Mouse (Mus musculus) E14TG2a.4 (cell line): ENCODE data around the gene Mmp28.
A peak's percentile ranks its signal among the peaks of the same experiment; 100 is the strongest.

ENCODE experiments used
- H3K27me3 ChIP-seq: 2 replicates; pipeline ENCODE4 v1.6.1; 2014; ENCODE audit warnings: low read length, control low read depth; ENCODE audit not compliant: insufficient read depth
- H3K36me3 ChIP-seq: 2 replicates; pipeline ENCODE4 v1.6.1; 2014; ENCODE audit warnings: low read length, control low read depth; ENCODE audit not compliant: insufficient read depth
- H3K4me1 ChIP-seq: replicated peaks from 2 replicates; pipeline ENCODE4 v1.6.1; 2014; ENCODE audit warnings: low read depth, low read length, control low read depth
- H3K4me3 ChIP-seq: replicated peaks from 2 replicates; pipeline ENCODE4 v1.5.1; 2014; ENCODE audit warnings: mild to moderate bottlenecking, low read length
- H3K9me3 ChIP-seq: 2 replicates; pipeline ENCODE4 v1.6.1; 2014; ENCODE audit warnings: low read length, control low read depth
- CTCF ChIP-seq: conservative IDR thresholded peaks from 2 replicates; pipeline ENCODE4 v1.5.1; 2014; ENCODE audit warnings: low read length
- NANOG ChIP-seq: IDR thresholded peaks from 2 replicates; pipeline ENCODE4 v1.6.1; 2014; ENCODE audit warnings: borderline replicate concordance, low read length, mixed read lengths
- POU5F1 ChIP-seq: IDR thresholded peaks from 2 replicates; pipeline ENCODE4 v1.6.1; 2014; ENCODE audit warnings: low read length, borderline replicate concordance

Mmp28 gene

GRCm38 (mm10) chr11:83462711-83463244 lies at the start of gene Mmp28:
Mmp28 (minus strand) TSS chr11:83463071.
- peaks cover 10% of the 10 kb centered on the region; the same call in 1 of the 2 replicates for H3K4me1 ChIP-seq
- TF ChIP-seq POU5F1 (no peak), NANOG (no peak), CTCF (no peak)
- no peaks in the 10 kb centered on the region for H3K36me3 ChIP-seq
- H3K27me3 ChIP-seq = peaks cover 53% of the 10 kb centered on the region
- H3K9me3 ChIP-seq = peaks cover 33% of the 10 kb centered on the region
- H3K4me3 ChIP-seq = peak within 1 kb of the TSS; percentile 84

- Histone ChIP-seq H3K27me3 (peaks cover 5% of the 10 kb centered on the region), H3K9me3 (no peaks in the 10 kb centered on the region), H3K36me3 (peaks cover 39% of the 10 kb centered on the region), H3K4me1 (no peaks in the 10 kb centered on the region), H3K4me3 (no peak overlapping the region)
- no peak for TF ChIP-seq CTCF
- no peak for TF ChIP-seq POU5F1
- TF ChIP-seq NANOG = no peak
These were observed 46.6 kb upstream of the Mmp28 start for GRCm38 (mm10) chr11:83509521-83509920.

- Histone ChIP-seq H3K27me3 (no peaks in the 10 kb centered on the region), H3K4me3 (no peak overlapping the region), H3K36me3 (peaks cover 86% of the 10 kb centered on the region), H3K4me1 (no peaks in the 10 kb centered on the region), H3K9me3 (no peaks in the 10 kb centered on the region)
- TF ChIP-seq CTCF = no peak
- no peak for TF ChIP-seq NANOG
- TF ChIP-seq POU5F1 = no peak
These were observed 41.4 kb upstream of the Mmp28 start for GRCm38 (mm10) chr11:83504308-83504707.

- 0 out of 2 replicates have a peak overlapping the region, but pooled peaks have one; percentile 18 for H3K4me3 ChIP-seq
These were observed 32.7 kb upstream of the Mmp28 start for GRCm38 (mm10) chr11:83495571-83495970.

GRCm38 (mm10) chr11:83491488-83491887 lies 28.6 kb upstream of the Mmp28 start:
- H3K4me1 ChIP-seq = peaks cover 43% of the 10 kb centered on the region
- no peaks in the 10 kb centered on the region for H3K9me3 ChIP-seq
- peak; percentile 25; the same call in 1 of the 2 replicates for TF ChIP-seq CTCF
- no peak for TF ChIP-seq NANOG
- TF ChIP-seq POU5F1 = no peak
- no peak overlapping the region for H3K4me3 ChIP-seq
- H3K36me3 ChIP-seq = peaks cover 58% of the 10 kb centered on the region
- H3K27me3 ChIP-seq = no peaks in the 10 kb centered on the region

More at GRCm38 (mm10) chr11:83495571-83495970, 32.7 kb upstream of the Mmp28 start:
- Histone ChIP-seq H3K36me3 (peaks cover 64% of the 10 kb centered on the region), H3K9me3 (no peaks in the 10 kb centered on the region), H3K27me3 (no peaks in the 10 kb centered on the region), H3K4me1 (peaks cover 47% of the 10 kb centered on the region)
- TF ChIP-seq NANOG = peak; percentile 81
- TF ChIP-seq POU5F1 = peak; percentile 95
- no peak for TF ChIP-seq CTCF

- Histone ChIP-seq H3K9me3 (peaks cover 39% of the 10 kb centered on the region), H3K4me1 (peaks cover 27% of the 10 kb centered on the region), H3K4me3 (peak overlapping the region; percentile 97), H3K27me3 (no peaks in the 10 kb centered on the region), H3K36me3 (peaks cover 34% of the 10 kb centered on the region)
- no peak for TF ChIP-seq POU5F1
These were observed 10.6 kb upstream of the Mmp28 start for GRCm38 (mm10) chr11:83473235-83474016.

- H3K9me3 ChIP-seq = peaks cover 47% of the 10 kb centered on the region
- H3K4me3 ChIP-seq = peak within 1 kb of the TSS; percentile 97
- TF ChIP-seq NANOG = no peak
- no peak for TF ChIP-seq CTCF
- TF ChIP-seq POU5F1 = no peak
- H3K36me3 ChIP-seq = peaks cover 27% of the 10 kb centered on the region
- H3K4me1 ChIP-seq = peaks cover 27% of the 10 kb centered on the region
- no peaks in the 10 kb centered on the region for H3K27me3 ChIP-seq
These were observed 9.7 kb upstream of the Mmp28 start, which contains the start of gene Taf15 for GRCm38 (mm10) chr11:83472324-83473234. Taf15 (plus strand) TSS chr11:83473086.

GRCm38 (mm10) chr11:83471766-83472165 lies 8.9 kb upstream of the Mmp28 start:
- Histone ChIP-seq H3K9me3 (peaks cover 55% of the 10 kb centered on the region), H3K4me1 (peaks cover 27% of the 10 kb centered on the region), H3K36me3 (peaks cover 22% of the 10 kb centered on the region), H3K4me3 (peak overlapping the region; percentile 97), H3K27me3 (no peaks in the 10 kb centered on the region)
- TF ChIP-seq NANOG (no peak), CTCF (no peak), POU5F1 (no peak)
